Mouse (Mus musculus): ENCODE measurements around the gene Tmed10. TPM values are rescaled to one million over a fixed set of nuclear protein-coding genes. Genes with fewer than 3 reads are reported as not detected.

The Tmed10 gene
- polyA plus RNA-seq, 1 experiment from 2014 or later: 275 TPM

Other genes starting within 250 kb of the Tmed10 start
- 1.7 and 2.2 TPM in 2 replicates for gene Rps6kl1, start 223.6 kb downstream of the Tmed10 start, polyA plus RNA-seq (2016; fragmentation: Nextera tagmentation; extraction: Ambion mirVana)
- 15.4 and 19.1 TPM in 2 replicates for gene Pgf, start 197.1 kb downstream of the Tmed10 start, polyA plus RNA-seq (2016; fragmentation: Nextera tagmentation; extraction: Ambion mirVana)
- gene Eif2b2, start 155.4 kb downstream of the Tmed10 start, polyA plus RNA-seq (2016; fragmentation: Nextera tagmentation; extraction: Ambion mirVana): 79.0 and 88.2 TPM in 2 replicates
- 10.1 and 11.0 TPM in 2 replicates for gene Mlh3, start 104.2 kb downstream of the Tmed10 start, polyA plus RNA-seq (2016; fragmentation: Nextera tagmentation; extraction: Ambion mirVana)
- 43.8 and 45.1 TPM in 2 replicates for gene Acyp1, start 86.4 kb downstream of the Tmed10 start, polyA plus RNA-seq (2016; fragmentation: Nextera tagmentation; extraction: Ambion mirVana)
- gene Zc2hc1c, start 86.3 kb downstream of the Tmed10 start, polyA plus RNA-seq (2016; fragmentation: Nextera tagmentation; extraction: Ambion mirVana): 0.78 and 1.1 TPM in 2 replicates
- 31.2 and 33.1 TPM in 2 replicates for gene Nek9, start 35.5 kb downstream of the Tmed10 start, polyA plus RNA-seq (2016; fragmentation: Nextera tagmentation; extraction: Ambion mirVana)
- gene Fos, start 99.0 kb upstream of the Tmed10 start, polyA plus RNA-seq (2016; fragmentation: Nextera tagmentation; extraction: Ambion mirVana): 2.3 and 3.5 TPM in 2 replicates
- gene Jdp2, start 224.2 kb upstream of the Tmed10 start, polyA plus RNA-seq (2016; fragmentation: Nextera tagmentation; extraction: Ambion mirVana): 0.94 and 1.3 TPM in 2 replicates

Data from embryonic facial prominence, embryonic 12.5 days (tissue).